Mouse (Mus musculus): ENCODE data around the gene Xpr1.

- TF ChIP-seq CTCF (IDR thresholded peaks at IDR 0.05; ENCODE audit: extremely low read depth, insufficient read length, insufficient replicate concordance, low read depth, low read length) (no peak), POLR2A (IDR thresholded peaks at IDR 0.05; ENCODE audit: low read depth, low read length) (no peak)
Measured at GRCm38 (mm10) chr1:155280306-155280705, 136.9 kb downstream of the Xpr1 start.

Data from small intestine, adult 2 months (tissue).